Mouse (Mus musculus): ENCODE measurements at regions not wholly inside any gene's neighbourhood (a gene's known extent, or its start where the extent isn't known, plus 50 kb on each side); places are given as distances from the start of the nearest gene placed in this dataset.

GRCm38 (mm10) chr12:77666411-77666810, 428.5 kb downstream of the Fut8 start:
- no peak for DNase-seq (ENCODE audit: low read depth)

GRCm38 (mm10) chr12:77667151-77667874, 429.4 kb downstream of the Fut8 start:
- DNase-seq (ENCODE audit: low read depth): no peak

- DNase-seq (ENCODE audit: low read depth): peak; percentile 74
These were observed 429.9 kb downstream of the Fut8 start for GRCm38 (mm10) chr12:77667875-77668204.

- DNase-seq (ENCODE audit: low read depth): no peak
These were observed 432.6 kb downstream of the Fut8 start for GRCm38 (mm10) chr12:77670531-77670930.

GRCm38 (mm10) chr12:77674352-77674751, 436.4 kb downstream of the Fut8 start:
- no peak for DNase-seq (ENCODE audit: low read depth)

- peak; percentile 72 for DNase-seq (ENCODE audit: low read depth)
These were observed 436.8 kb downstream of the Fut8 start for GRCm38 (mm10) chr12:77674755-77675154.

GRCm38 (mm10) chr12:77678040-77678439, 440.1 kb downstream of the Fut8 start:
- DNase-seq (ENCODE audit: low read depth): no peak

- no peak for DNase-seq (ENCODE audit: low read depth)
These were observed 456.2 kb downstream of the Fut8 start for GRCm38 (mm10) chr12:77694101-77694500.

- DNase-seq (ENCODE audit: low read depth): no peak
These were observed 458.2 kb downstream of the Fut8 start for GRCm38 (mm10) chr12:77696039-77696631.

GRCm38 (mm10) chr12:77696662-77697061, 458.7 kb downstream of the Fut8 start:
- no peak for DNase-seq (ENCODE audit: low read depth)

- no peak for DNase-seq (ENCODE audit: low read depth)
These were observed 460.2 kb downstream of the Fut8 start for GRCm38 (mm10) chr12:77698088-77698487.

GRCm38 (mm10) chr12:77699896-77700605, 462.1 kb downstream of the Fut8 start:
- no peak for DNase-seq (ENCODE audit: low read depth)

GRCm38 (mm10) chr12:77715506-77715905, 477.6 kb downstream of the Fut8 start:
- DNase-seq (ENCODE audit: low read depth): no peak

GRCm38 (mm10) chr12:77715979-77716378, 478.1 kb downstream of the Fut8 start:
- DNase-seq (ENCODE audit: low read depth): no peak

- DNase-seq (ENCODE audit: low read depth): no peak
These were observed 466.3 kb upstream of the Gm6657 start for GRCm38 (mm10) chr12:77727766-77728165.

- no peak for DNase-seq (ENCODE audit: low read depth)
These were observed 454.8 kb upstream of the Gm6657 start for GRCm38 (mm10) chr12:77739047-77739760.

GRCm38 (mm10) chr12:77742716-77743115, 451.3 kb upstream of the Gm6657 start:
- no peak for DNase-seq (ENCODE audit: low read depth)

GRCm38 (mm10) chr12:77749438-77750007, 444.5 kb upstream of the Gm6657 start:
- no peak for DNase-seq (ENCODE audit: low read depth)

GRCm38 (mm10) chr12:77752181-77752580, 441.9 kb upstream of the Gm6657 start:
- DNase-seq (ENCODE audit: low read depth): no peak

GRCm38 (mm10) chr12:77756021-77756420, 438.0 kb upstream of the Gm6657 start:
- no peak for DNase-seq (ENCODE audit: low read depth)

- no peak for DNase-seq (ENCODE audit: low read depth)
These were observed 433.1 kb upstream of the Gm6657 start for GRCm38 (mm10) chr12:77760976-77761375.

- no peak for DNase-seq (ENCODE audit: low read depth)
These were observed 418.0 kb upstream of the Gm6657 start for GRCm38 (mm10) chr12:77776011-77776546.

All from induced T-regulatory cell, adult 2 months (primary cell).